Mouse (Mus musculus): Measurements from ENCODE around the gene Snx1.
A peak's percentile ranks its signal among the peaks of the same experiment; 100 is the strongest.

Snx1 gene

GRCm38 (mm10) chr9:66126456-66127192 is at the start of gene Snx1, which contains the start of gene Ciao2a:
Gene Snx1, minus strand, starts transcription at chr9:66126587.
Gene Ciao2a, plus strand, starts transcription at chr9:66126611.
- DNase-seq (ENCODE audit: low spot score): peak; percentile 92

GRCm38 (mm10) chr9:66174985-66175384 is 48.6 kb upstream of the Snx1 start:
- DNase-seq (ENCODE audit: low spot score): no peak

- DNase-seq (ENCODE audit: low spot score): no peak
Measured at GRCm38 (mm10) chr9:66173316-66173855, 47.0 kb upstream of the Snx1 start.

- no peak for DNase-seq (ENCODE audit: low spot score)
Measured at GRCm38 (mm10) chr9:66171275-66171921, 45.0 kb upstream of the Snx1 start.

GRCm38 (mm10) chr9:66170506-66170905 is 44.1 kb upstream of the Snx1 start:
- DNase-seq (ENCODE audit: low spot score): no peak

GRCm38 (mm10) chr9:66168233-66168632 is 41.8 kb upstream of the Snx1 start:
- DNase-seq (ENCODE audit: low spot score): no peak

GRCm38 (mm10) chr9:66167222-66167621 is 40.8 kb upstream of the Snx1 start:
- DNase-seq (ENCODE audit: low spot score): no peak

- DNase-seq (ENCODE audit: low spot score): no peak
Measured at GRCm38 (mm10) chr9:66162995-66163394, 36.6 kb upstream of the Snx1 start.

- no peak for DNase-seq (ENCODE audit: low spot score)
Measured at GRCm38 (mm10) chr9:66160155-66160554, 33.8 kb upstream of the Snx1 start.

GRCm38 (mm10) chr9:66158885-66159430 is 32.6 kb upstream of the Snx1 start:
- DNase-seq (ENCODE audit: low spot score): no peak

GRCm38 (mm10) chr9:66157958-66158830 is 31.8 kb upstream of the Snx1 start, which contains the start of gene Dapk2:
Gene Dapk2, plus strand, starts transcription at chr9:66158223.
- DNase-seq (ENCODE audit: low spot score): no peak

- DNase-seq (ENCODE audit: low spot score): no peak
Measured at GRCm38 (mm10) chr9:66155534-66155933, 29.1 kb upstream of the Snx1 start.

GRCm38 (mm10) chr9:66154013-66154412 is 27.6 kb upstream of the Snx1 start:
- no peak for DNase-seq (ENCODE audit: low spot score)

- DNase-seq (ENCODE audit: low spot score): no peak
Measured at GRCm38 (mm10) chr9:66153594-66153993, 27.2 kb upstream of the Snx1 start.

- no peak for DNase-seq (ENCODE audit: low spot score)
Measured at GRCm38 (mm10) chr9:66152011-66152410, 25.6 kb upstream of the Snx1 start.

GRCm38 (mm10) chr9:66146141-66146540 is 19.8 kb upstream of the Snx1 start:
- no peak for DNase-seq (ENCODE audit: low spot score)

- DNase-seq (ENCODE audit: low spot score): peak; percentile 67
Measured at GRCm38 (mm10) chr9:66144248-66144647, 17.9 kb upstream of the Snx1 start.

- no peak for DNase-seq (ENCODE audit: low spot score)
Measured at GRCm38 (mm10) chr9:66142265-66142664, 15.9 kb upstream of the Snx1 start.

- DNase-seq (ENCODE audit: low spot score): no peak
Measured at GRCm38 (mm10) chr9:66138193-66138592, 11.8 kb upstream of the Snx1 start.

- DNase-seq (ENCODE audit: low spot score): no peak
Measured at GRCm38 (mm10) chr9:66135967-66136366, 9.6 kb upstream of the Snx1 start.

- no peak for DNase-seq (ENCODE audit: low spot score)
Measured at GRCm38 (mm10) chr9:66131466-66131865, 5.1 kb upstream of the Snx1 start.

- DNase-seq (ENCODE audit: low spot score): no peak
Measured at GRCm38 (mm10) chr9:66127884-66128283, 1.5 kb upstream of the Snx1 start.
